Mouse (Mus musculus): ENCODE results near the gene Gdf10. TPM values are rescaled to one million over a fixed set of nuclear protein-coding genes. Genes with fewer than 3 reads are reported as not detected.

The Gdf10 gene
- polyA plus RNA-seq, 1 experiment from 2014 or later, result 37.0 TPM

GRCm38 (mm10) chr14:33940739-33941138 is 17.4 kb downstream of the Gdf10 start, which contains the start of gene Gdf2:
Gdf2 (plus strand) TSS chr14:33941039.
- H3K27ac ChIP-seq (replicated peaks), result no peak within 1 kb of the TSS
- H3K27me3 ChIP-seq, result peaks cover 3% of the 10 kb centered on the region; the same call in 1 of the 2 replicates
- H3K4me1 ChIP-seq, result 0 out of 2 replicates have a peak, but pooled peaks cover 4% of the 10 kb centered on the region
- H3K4me3 ChIP-seq (replicated peaks), result no peak within 1 kb of the TSS
- WGBS, result 73% methylated on average over 8 of the region's 8 CpGs
- no peak for ATAC-seq (ENCODE audit: insufficient number of reproducible peaks, low FRiP score, low TSS enrichment, low read depth)
- H3K9me3 ChIP-seq (replicated peaks), result no peaks in the 10 kb centered on the region
- no peaks in the 10 kb centered on the region for H3K36me3 ChIP-seq
- H3K9ac ChIP-seq, result no peak within 1 kb of the TSS
- H3K4me2 ChIP-seq (replicated peaks), result no peak within 1 kb of the TSS

- no peak for ATAC-seq (ENCODE audit: insufficient number of reproducible peaks, low FRiP score, low TSS enrichment, low read depth)
Observed at GRCm38 (mm10) chr14:33942222-33942621, 18.8 kb downstream of the Gdf10 start.

GRCm38 (mm10) chr14:33946125-33946524 is 22.7 kb downstream of the Gdf10 start:
- H3K9ac ChIP-seq, result no peak overlapping the region
- H3K4me2 ChIP-seq (replicated peaks), result no peak overlapping the region
- ATAC-seq (ENCODE audit: insufficient number of reproducible peaks, low FRiP score, low TSS enrichment, low read depth), result no peak
- 0 out of 2 replicates have a peak, but pooled peaks cover 3% of the 10 kb centered on the region for H3K27me3 ChIP-seq
- H3K36me3 ChIP-seq, result no peaks in the 10 kb centered on the region
- no peak overlapping the region for H3K4me3 ChIP-seq (replicated peaks)
- H3K4me1 ChIP-seq, result no peaks in the 10 kb centered on the region
- no peak overlapping the region for H3K27ac ChIP-seq (replicated peaks)
- WGBS, result 74% methylated on average over 6 of the region's 6 CpGs
- H3K9me3 ChIP-seq (replicated peaks), result no peaks in the 10 kb centered on the region

More at GRCm38 (mm10) chr14:33942222-33942621, 18.8 kb downstream of the Gdf10 start:
- Histone ChIP-seq H3K27me3 (peaks cover 3% of the 10 kb centered on the region; the same call in 1 of the 2 replicates), H3K4me3 (replicated peaks) (no peak overlapping the region), H3K36me3 (no peaks in the 10 kb centered on the region), H3K9me3 (replicated peaks) (no peaks in the 10 kb centered on the region), H3K27ac (replicated peaks) (no peak overlapping the region), H3K9ac (no peak overlapping the region), H3K4me1 (0 out of 2 replicates have a peak, but pooled peaks cover 4% of the 10 kb centered on the region), H3K4me2 (replicated peaks) (no peak overlapping the region)
- 82% methylated on average over 5 of the region's 5 CpGs for WGBS

GRCm38 (mm10) chr14:33952233-33952981 is 29.0 kb downstream of the Gdf10 start:
- H3K9me3 ChIP-seq (replicated peaks), result no peaks in the 10 kb centered on the region
- H3K27ac ChIP-seq (replicated peaks), result no peak overlapping the region
- no peak for ATAC-seq (ENCODE audit: insufficient number of reproducible peaks, low FRiP score, low TSS enrichment, low read depth)
- 28% methylated on average over 6 of the region's 6 CpGs for WGBS
- no peaks in the 10 kb centered on the region; the same call in 1 of the 2 replicates for H3K27me3 ChIP-seq
- H3K9ac ChIP-seq, result no peak overlapping the region
- H3K4me3 ChIP-seq (replicated peaks), result no peak overlapping the region
- H3K4me2 ChIP-seq (replicated peaks), result no peak overlapping the region
- H3K36me3 ChIP-seq, result no peaks in the 10 kb centered on the region
- H3K4me1 ChIP-seq, result no peaks in the 10 kb centered on the region

- no peak within 1 kb of the TSS for H3K4me3 ChIP-seq (replicated peaks)
- no peak within 1 kb of the TSS for H3K9ac ChIP-seq
- no peaks in the 10 kb centered on the region; the same call in 1 of the 2 replicates for H3K27me3 ChIP-seq
- no peak within 1 kb of the TSS for H3K4me2 ChIP-seq (replicated peaks)
- ATAC-seq (ENCODE audit: insufficient number of reproducible peaks, low FRiP score, low TSS enrichment, low read depth), result no peak
- 76% methylated on average over 5 of the region's 5 CpGs for WGBS
- H3K36me3 ChIP-seq, result no peaks in the 10 kb centered on the region
- no peaks in the 10 kb centered on the region for H3K9me3 ChIP-seq (replicated peaks)
- H3K27ac ChIP-seq (replicated peaks), result no peak within 1 kb of the TSS
- H3K4me1 ChIP-seq, result no peaks in the 10 kb centered on the region
Observed at GRCm38 (mm10) chr14:33953761-33954160, 30.4 kb downstream of the Gdf10 start, which contains the start of gene Rbp3. Rbp3 (plus strand) TSS chr14:33954003.

GRCm38 (mm10) chr14:33956055-33956454 is 32.7 kb downstream of the Gdf10 start:
- 70% methylated on average over 13 of the region's 13 CpGs for WGBS
- Histone ChIP-seq H3K9ac (no peak overlapping the region), H3K27me3 (no peaks in the 10 kb centered on the region; the same call in 1 of the 2 replicates), H3K4me1 (no peaks in the 10 kb centered on the region), H3K27ac (replicated peaks) (no peak overlapping the region), H3K36me3 (no peaks in the 10 kb centered on the region), H3K4me2 (replicated peaks) (no peak overlapping the region), H3K4me3 (replicated peaks) (no peak overlapping the region), H3K9me3 (replicated peaks) (no peaks in the 10 kb centered on the region)
- ATAC-seq (ENCODE audit: insufficient number of reproducible peaks, low FRiP score, low TSS enrichment, low read depth), result no peak

- H3K4me2 ChIP-seq (replicated peaks), result no peak overlapping the region
- no peaks in the 10 kb centered on the region for H3K36me3 ChIP-seq
- 85% methylated on average over 4 of the region's 4 CpGs for WGBS
- H3K4me1 ChIP-seq, result no peaks in the 10 kb centered on the region
- no peaks in the 10 kb centered on the region; the same call in 1 of the 2 replicates for H3K27me3 ChIP-seq
- no peak for ATAC-seq (ENCODE audit: insufficient number of reproducible peaks, low FRiP score, low TSS enrichment, low read depth)
- no peak overlapping the region for H3K27ac ChIP-seq (replicated peaks)
- no peak overlapping the region for H3K4me3 ChIP-seq (replicated peaks)
- no peak overlapping the region for H3K9ac ChIP-seq
- no peaks in the 10 kb centered on the region for H3K9me3 ChIP-seq (replicated peaks)
Observed at GRCm38 (mm10) chr14:33958186-33958585, 34.8 kb downstream of the Gdf10 start.

GRCm38 (mm10) chr14:33958841-33959240 is 35.5 kb downstream of the Gdf10 start:
- no peaks in the 10 kb centered on the region; the same call in 1 of the 2 replicates for H3K27me3 ChIP-seq
- no peak overlapping the region for H3K9ac ChIP-seq
- H3K4me1 ChIP-seq, result no peaks in the 10 kb centered on the region
- ATAC-seq (ENCODE audit: insufficient number of reproducible peaks, low FRiP score, low TSS enrichment, low read depth), result no peak
- H3K4me3 ChIP-seq (replicated peaks), result no peak overlapping the region
- H3K27ac ChIP-seq (replicated peaks), result no peak overlapping the region
- H3K9me3 ChIP-seq (replicated peaks), result no peaks in the 10 kb centered on the region
- H3K4me2 ChIP-seq (replicated peaks), result no peak overlapping the region
- no peaks in the 10 kb centered on the region for H3K36me3 ChIP-seq
- 55% methylated on average over 3 of the region's 3 CpGs for WGBS

GRCm38 (mm10) chr14:33959341-33959740 is 36.0 kb downstream of the Gdf10 start:
- no peak for ATAC-seq (ENCODE audit: insufficient number of reproducible peaks, low FRiP score, low TSS enrichment, low read depth)
- Histone ChIP-seq H3K9me3 (replicated peaks) (no peaks in the 10 kb centered on the region), H3K4me3 (replicated peaks) (no peak overlapping the region), H3K4me1 (no peaks in the 10 kb centered on the region), H3K4me2 (replicated peaks) (no peak overlapping the region), H3K36me3 (no peaks in the 10 kb centered on the region), H3K27me3 (no peaks in the 10 kb centered on the region; the same call in 1 of the 2 replicates), H3K27ac (replicated peaks) (no peak overlapping the region), H3K9ac (no peak overlapping the region)
- 12% methylated on average over 9 of the region's 9 CpGs for WGBS

GRCm38 (mm10) chr14:33965675-33966074 is 42.3 kb downstream of the Gdf10 start:
- Histone ChIP-seq H3K27me3 (no peaks in the 10 kb centered on the region), H3K9ac (no peak overlapping the region), H3K36me3 (no peaks in the 10 kb centered on the region), H3K4me2 (replicated peaks) (no peak overlapping the region), H3K4me3 (replicated peaks) (no peak overlapping the region), H3K9me3 (replicated peaks) (no peaks in the 10 kb centered on the region), H3K27ac (replicated peaks) (no peak overlapping the region), H3K4me1 (no peaks in the 10 kb centered on the region)
- no peak for ATAC-seq (ENCODE audit: insufficient number of reproducible peaks, low FRiP score, low TSS enrichment, low read depth)
- 65% methylated on average over 7 of the region's 7 CpGs for WGBS

- Histone ChIP-seq H3K9ac (no peak overlapping the region), H3K27ac (replicated peaks) (no peak overlapping the region), H3K4me2 (replicated peaks) (no peak overlapping the region), H3K4me1 (no peaks in the 10 kb centered on the region), H3K36me3 (no peaks in the 10 kb centered on the region), H3K9me3 (replicated peaks) (no peaks in the 10 kb centered on the region), H3K4me3 (replicated peaks) (no peak overlapping the region), H3K27me3 (peaks cover 2% of the 10 kb centered on the region; the same call in 1 of the 2 replicates)
- WGBS, result 47% methylated on average over 7 of the region's 7 CpGs
- no peak for ATAC-seq (ENCODE audit: insufficient number of reproducible peaks, low FRiP score, low TSS enrichment, low read depth)
Observed at GRCm38 (mm10) chr14:33972679-33973078, 49.3 kb downstream of the Gdf10 start.

Data from embryonic facial prominence, embryonic 15.5 days (tissue).